Comparison of ENCODE assay signal across 20 mouse cellular contexts in the genomic region with DNA sequence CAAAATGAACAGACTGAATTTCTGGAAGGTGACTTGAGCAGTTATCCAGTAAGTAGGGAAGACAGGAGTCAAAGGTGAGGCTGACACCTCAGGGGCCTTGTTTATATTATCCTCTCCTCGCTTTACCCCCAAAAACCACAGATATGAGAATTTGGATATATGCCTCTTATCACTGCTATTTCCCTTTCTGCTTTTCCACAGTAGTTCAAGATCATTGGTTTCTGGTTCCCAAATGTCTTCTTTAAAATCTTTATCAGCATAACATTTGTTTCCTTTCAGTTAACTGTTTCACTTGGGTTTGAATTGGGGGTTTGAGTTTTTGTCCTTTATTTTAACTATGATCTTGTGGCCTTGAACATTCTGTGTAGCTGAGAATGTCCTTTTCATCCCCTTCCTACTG. TPM values are rescaled to one million over a fixed set of nuclear protein-coding genes. Genes with fewer than 3 reads are reported as not detected.
"Had no signal": no experiment of that assay in that cellular context is flagged by ENCODE, and none has a peak within 500 bp of the region (broad histone marks: within the 10 kb centered on the region; RNA-seq: fewer than 3 reads in every experiment).

No protein-coding gene starts in this region.

- DNase-seq: liver, postnatal 0 days; lung, adult 2 months; lung, postnatal 14 days; lung, postnatal 36 days; right cerebral cortex, postnatal 25 days; right cerebral cortex, postnatal 4 days; spleen, adult 18-20 months; thymus, adult 2 months; thymus, postnatal 25 days; thymus, postnatal 4 days had no signal

- H3K27me3 ChIP-seq: liver, embryonic 15.5 days; lung, embryonic 15.5 days; midbrain, embryonic 13.5 days; midbrain, embryonic 15.5 days; neural tube, embryonic 12.5 days; stomach, embryonic 15.5 days had no signal

- H3K9ac ChIP-seq: liver, embryonic 15.5 days; liver, postnatal 0 days; lung, embryonic 15.5 days; midbrain, embryonic 13.5 days; midbrain, embryonic 15.5 days; neural tube, embryonic 12.5 days; stomach, embryonic 15.5 days had no signal

- ATAC-seq: liver, postnatal 0 days; lung, postnatal 0 days; midbrain, embryonic 13.5 days; midbrain, embryonic 15.5 days had no signal

- H3K36me3 ChIP-seq: liver, embryonic 15.5 days; lung, embryonic 15.5 days; midbrain, embryonic 13.5 days; midbrain, embryonic 15.5 days; neural tube, embryonic 12.5 days; stomach, embryonic 15.5 days had no signal

- H3K4me1 ChIP-seq: liver, embryonic 15.5 days; lung, embryonic 15.5 days; midbrain, embryonic 13.5 days; midbrain, embryonic 15.5 days; neural tube, embryonic 12.5 days; stomach, embryonic 15.5 days had no signal

- H3K4me2 ChIP-seq: liver, embryonic 15.5 days; lung, embryonic 15.5 days; midbrain, embryonic 11.5 days; midbrain, embryonic 13.5 days; midbrain, embryonic 15.5 days; neural tube, embryonic 12.5 days; stomach, embryonic 15.5 days had no signal

- H3K27ac ChIP-seq: liver, embryonic 15.5 days; lung, embryonic 15.5 days; macrophage; midbrain, embryonic 13.5 days; midbrain, embryonic 15.5 days; neural tube, embryonic 12.5 days; stomach, embryonic 15.5 days; stomach, postnatal 0 days had no signal

- H3K4me3 ChIP-seq: liver, embryonic 15.5 days; lung, embryonic 15.5 days; midbrain, embryonic 13.5 days; midbrain, embryonic 15.5 days; neural tube, embryonic 12.5 days; stomach, embryonic 15.5 days had no signal

- H3K9me3 ChIP-seq: liver, embryonic 15.5 days; lung, embryonic 15.5 days; midbrain, embryonic 13.5 days; midbrain, embryonic 15.5 days; neural tube, embryonic 12.5 days; stomach, embryonic 15.5 days had no signal

RNA-seq across cellular contexts. Expression of a gene that starts 47.8 kb away (rescaled TPM):
- polyA plus RNA-seq: liver, embryonic 15.5 days had no signal
